Mouse (Mus musculus): ENCODE measurements around the gene F830045P16Rik.
"Not testable (repeated sequence)": the region's sequence is repeated elsewhere in the genome, so short reads cannot be mapped to it uniquely, and the experiment has no call there.

The F830045P16Rik gene

GRCm38 (mm10) chr2:129544919-129545318 is 8.5 kb upstream of the F830045P16Rik start:
- no peak for DNase-seq (ENCODE audit: low spot score)

DNA sequence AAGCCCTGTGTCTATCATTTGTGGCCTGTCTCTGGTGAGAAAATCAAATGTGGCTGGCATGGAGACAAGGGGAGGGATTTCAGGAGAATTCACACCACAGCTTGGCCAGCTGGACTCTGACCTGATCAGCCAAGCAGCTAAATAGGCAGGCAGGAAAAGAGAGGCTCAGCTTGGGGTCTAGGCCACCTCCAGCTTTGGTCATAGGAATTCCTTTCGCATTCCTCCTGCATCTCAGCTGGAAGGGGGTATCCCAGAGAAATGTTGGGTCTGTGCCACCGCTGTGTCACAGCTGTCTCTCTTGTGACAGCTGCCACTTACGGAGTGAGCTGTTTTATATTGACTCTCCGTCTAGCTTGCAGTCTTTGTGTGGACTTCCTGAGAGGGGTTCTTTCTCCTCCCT is 8.0 kb upstream of the F830045P16Rik start:
- no peak for DNase-seq (ENCODE audit: low spot score)

DNA sequence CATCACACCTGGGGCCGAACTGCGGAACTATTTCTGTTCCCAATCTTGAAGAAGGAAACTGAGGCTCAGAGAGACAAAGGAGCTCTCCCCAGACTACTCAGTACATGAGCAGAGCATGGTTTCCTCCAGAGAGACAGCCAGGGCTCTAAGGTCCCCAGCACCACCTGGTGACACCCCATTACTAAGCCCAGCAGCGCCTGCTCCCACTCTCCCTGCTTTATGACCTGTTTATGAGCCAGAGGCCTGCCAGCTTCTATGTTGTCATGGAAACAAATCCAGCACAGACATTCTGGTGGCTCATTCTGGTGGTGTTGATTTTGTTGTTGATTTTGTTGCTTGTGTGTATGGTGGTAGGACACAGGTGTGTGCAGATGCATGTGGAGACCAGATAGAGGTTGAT is 3.6 kb upstream of the F830045P16Rik start:
- no peak for DNase-seq (ENCODE audit: low spot score)

DNA sequence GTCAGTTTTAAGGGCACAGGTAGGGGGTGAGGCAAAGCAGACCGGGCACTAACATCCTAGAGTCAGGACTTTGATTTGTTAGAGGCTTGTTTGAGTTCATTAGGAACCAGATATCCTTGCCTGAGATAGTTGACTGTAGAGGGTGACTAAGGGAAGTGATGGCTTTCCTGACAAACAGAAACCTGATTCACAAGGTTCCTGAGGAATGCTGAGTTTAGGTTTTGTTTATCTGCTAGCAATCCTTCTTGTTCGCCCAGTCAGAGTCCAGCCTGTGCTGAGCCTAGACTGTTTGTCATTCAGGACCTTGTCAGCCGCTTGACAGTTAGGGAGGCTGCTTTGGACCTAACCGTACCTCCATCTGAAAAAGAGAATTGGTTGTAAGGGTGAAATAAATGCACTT is 2.8 kb upstream of the F830045P16Rik start:
- no peak for DNase-seq (ENCODE audit: low spot score)

DNA sequence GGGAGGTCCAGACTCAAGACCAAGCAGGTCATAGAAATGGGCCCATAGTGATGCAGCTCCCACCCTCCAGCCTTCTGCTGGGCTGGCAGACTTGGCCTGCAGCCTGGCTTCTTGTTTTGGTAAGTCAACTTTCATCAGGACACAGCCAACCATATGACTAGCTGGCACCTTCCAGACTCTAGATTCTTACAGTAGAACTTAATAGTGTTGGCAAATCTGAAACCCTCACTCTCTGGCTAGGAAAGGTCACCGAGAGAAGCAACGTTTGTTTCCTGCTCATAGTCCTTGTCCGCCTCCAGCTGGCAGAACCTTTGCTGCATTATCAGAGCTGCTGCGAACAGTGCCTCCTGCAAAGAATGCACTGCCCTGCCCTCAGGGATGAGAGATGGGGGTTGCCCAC is 1.5 kb upstream of the F830045P16Rik start:
- no peak for DNase-seq (ENCODE audit: low spot score)

GRCm38 (mm10) chr2:129537360-129537759 is 958 bp upstream of the F830045P16Rik start:
- DNase-seq (ENCODE audit: low spot score), result no peak

DNA sequence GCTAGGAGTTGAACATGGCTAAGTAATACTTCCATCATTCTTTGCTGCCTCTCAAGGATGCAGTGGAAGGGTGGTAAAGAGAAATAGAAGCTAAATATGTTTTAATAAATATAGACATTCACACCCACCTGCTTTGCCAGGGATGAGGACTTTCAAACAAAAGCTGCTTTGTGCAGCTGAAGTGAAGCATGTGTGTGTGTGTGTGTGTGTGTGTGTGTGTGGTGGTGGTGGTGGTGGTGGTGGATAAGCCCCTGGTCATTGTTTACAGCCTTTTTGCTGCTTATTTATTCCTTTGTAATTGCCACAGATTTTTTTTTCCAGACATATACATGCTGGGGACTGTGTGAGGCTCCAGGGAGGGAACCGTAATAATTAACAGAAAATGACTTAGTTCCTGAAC is 524 bp upstream of the F830045P16Rik start:
- no peak for DNase-seq (ENCODE audit: low spot score)

- DNase-seq (ENCODE audit: low spot score), result no peak
Measured at GRCm38 (mm10) chr2:129534886-129535591, 1.4 kb downstream of the F830045P16Rik start.

- no peak for DNase-seq (ENCODE audit: low spot score)
Measured at GRCm38 (mm10) chr2:129531890-129532289, 4.5 kb downstream of the F830045P16Rik start.

DNA sequence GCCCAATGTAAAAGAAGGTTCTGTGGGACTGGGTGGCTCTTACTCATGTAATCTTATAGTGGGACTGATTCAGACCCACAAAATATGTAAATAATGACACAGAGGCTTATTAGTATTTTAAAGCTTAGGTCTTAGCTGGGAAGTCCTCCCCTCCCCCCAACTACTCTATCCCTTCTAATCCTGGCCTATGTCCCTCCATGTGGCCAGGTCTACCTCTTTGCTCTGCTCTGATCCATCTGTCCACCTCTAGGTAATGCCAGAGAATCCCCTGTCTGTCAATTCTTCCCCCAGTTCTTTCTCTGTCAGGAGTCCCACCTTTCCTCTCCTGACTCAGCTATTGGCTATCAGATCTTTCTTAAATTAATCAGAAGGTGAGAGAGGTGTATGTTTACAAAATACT is 5.3 kb downstream of the F830045P16Rik start:
- DNase-seq (ENCODE audit: low spot score), result no peak

GRCm38 (mm10) chr2:129529297-129530209 is 6.8 kb downstream of the F830045P16Rik start:
- no peak for DNase-seq (ENCODE audit: low spot score)

DNA sequence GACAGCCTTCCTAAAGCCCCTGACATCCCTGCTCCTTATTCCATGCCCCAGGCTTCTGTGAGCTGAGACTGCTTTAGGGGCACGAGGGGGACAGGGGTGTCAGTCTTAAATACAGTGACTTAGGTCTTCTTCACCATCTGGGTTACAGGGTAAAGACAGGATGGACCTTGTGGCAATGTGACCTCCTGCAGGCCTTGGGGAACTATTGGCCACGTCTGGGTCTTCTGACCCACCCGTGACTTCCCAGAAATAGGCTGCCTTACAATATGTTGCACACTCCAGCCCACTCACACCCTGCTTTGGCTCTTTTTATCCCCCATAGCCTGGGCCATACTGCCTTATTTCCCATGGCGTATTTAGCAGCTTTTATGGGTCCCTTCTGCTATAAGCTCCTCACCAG is 8.5 kb downstream of the F830045P16Rik start:
- no peak for DNase-seq (ENCODE audit: low spot score)

DNA sequence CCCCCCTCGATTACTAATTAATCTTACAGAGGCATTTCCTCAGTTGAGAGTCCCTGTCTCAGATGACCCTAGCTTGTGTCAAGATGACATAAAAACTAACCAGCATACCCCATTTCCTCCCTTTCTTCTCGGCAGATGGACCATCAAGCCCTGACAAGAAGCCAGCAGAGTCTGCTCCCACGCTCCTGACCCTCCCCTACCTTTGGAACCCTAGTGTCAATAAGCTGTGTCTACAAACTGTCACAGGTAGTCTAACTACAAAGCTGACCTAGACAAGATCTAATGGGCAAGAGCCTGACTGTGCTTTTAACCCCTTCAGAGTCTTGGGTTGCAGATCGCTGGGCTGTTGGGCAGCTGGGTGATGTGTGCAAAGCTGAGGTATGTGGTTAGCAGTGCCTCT is 10.1 kb downstream of the F830045P16Rik start:
- no peak for DNase-seq (ENCODE audit: low spot score)

DNA sequence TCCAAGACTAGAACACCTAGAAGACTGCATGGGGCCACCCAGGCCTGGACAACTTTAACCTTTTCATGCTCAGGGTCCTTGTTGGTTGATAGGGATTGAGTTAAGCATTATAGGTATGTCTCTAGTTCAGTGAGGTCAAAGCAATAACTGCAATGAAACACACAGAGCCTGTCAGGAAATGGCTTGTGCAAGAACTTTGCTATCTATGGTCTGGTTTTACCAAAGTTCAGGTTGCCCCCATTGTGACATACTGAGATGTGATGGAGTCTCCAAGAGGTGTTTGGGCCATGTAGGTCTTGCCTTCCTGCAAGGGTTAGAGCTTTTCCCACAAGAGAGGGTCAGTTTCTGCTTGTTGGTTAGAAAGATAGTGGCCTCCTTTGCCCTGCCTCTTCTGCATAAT is 10.8 kb downstream of the F830045P16Rik start:
- DNase-seq (ENCODE audit: low spot score), result no peak

DNA sequence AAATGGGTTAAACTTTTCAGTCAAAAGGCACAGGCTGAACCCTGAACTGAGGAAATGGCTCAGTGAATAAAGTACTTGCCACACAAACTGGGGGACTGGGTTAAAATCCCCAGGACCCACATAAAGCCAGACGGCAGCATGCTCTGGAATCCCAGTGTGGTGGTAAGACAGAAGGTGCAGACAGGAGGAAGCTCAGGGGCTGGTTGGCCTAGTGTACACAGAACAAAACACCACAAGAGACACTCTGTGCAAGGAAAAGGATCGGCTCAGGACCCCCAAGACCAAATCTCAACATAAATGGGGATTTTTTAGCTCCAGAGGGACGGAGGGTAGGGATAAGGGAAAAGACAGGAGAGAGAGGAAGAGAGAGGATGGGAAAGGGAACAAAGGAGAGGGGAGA is 17.9 kb downstream of the F830045P16Rik start:
- no peak for DNase-seq (ENCODE audit: low spot score)

DNA sequence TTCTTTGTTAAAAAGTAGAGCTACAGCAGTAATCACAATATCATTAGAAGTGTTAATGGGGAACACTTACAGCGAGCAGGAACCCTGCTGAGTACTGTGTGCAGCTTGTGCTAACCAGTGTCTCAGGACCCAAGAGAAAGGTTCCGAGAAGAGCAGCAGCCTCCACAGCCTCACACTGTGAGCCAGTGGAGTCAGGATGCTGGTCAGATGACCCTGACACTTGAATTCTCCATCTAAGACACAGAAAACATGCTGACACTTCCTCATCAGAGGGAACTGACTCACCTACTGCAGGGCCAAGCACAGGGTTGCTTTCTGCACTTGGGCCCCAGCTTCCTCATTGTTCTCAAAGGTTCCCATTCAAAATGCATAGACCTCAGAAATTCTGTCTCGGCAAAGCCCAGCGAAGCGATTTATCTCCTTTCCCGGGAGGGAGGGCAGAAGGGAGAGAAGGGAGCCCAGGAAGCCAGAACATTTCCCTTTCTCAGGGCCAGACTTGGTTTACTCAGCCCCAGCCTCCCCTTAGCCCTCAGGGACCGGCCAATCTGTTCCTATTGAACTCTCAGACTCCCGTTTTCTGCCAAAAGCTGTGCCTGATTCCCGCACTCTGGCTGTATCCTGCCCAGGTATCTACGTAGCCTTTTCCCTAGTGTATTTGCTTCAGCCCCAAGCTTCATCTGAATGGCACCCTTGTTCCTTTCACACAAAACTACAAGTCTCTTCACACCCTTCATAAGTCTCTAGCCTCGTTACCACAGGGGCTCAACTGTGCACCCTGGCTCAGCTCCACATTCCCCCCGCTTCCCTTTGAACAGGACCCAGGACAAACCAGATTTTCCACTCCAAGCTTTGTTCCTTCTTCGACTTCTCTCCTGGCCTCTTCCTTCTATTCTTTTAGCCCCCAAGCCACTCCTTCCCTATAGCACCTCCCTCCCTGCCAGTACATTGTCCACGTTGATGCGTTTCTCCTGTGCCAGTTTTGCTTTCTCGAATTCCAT is 21.2 kb downstream of the F830045P16Rik start:
- DNase-seq (ENCODE audit: low spot score), result no peak

DNA sequence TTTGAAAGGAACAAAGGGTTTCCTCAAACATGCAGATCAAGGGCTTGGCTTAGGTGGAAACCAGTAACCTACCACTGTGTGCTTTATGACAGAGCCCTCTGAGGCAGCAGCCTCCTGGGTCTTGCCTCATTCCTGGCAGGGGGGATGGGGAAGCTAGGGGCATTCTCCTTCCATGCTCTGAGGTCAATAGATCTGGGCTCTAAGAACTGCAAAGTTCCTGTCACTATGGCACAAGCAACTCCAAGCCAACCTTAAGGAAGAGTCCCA is 22.1 kb downstream of the F830045P16Rik start:
- no peak for DNase-seq (ENCODE audit: low spot score)

DNA sequence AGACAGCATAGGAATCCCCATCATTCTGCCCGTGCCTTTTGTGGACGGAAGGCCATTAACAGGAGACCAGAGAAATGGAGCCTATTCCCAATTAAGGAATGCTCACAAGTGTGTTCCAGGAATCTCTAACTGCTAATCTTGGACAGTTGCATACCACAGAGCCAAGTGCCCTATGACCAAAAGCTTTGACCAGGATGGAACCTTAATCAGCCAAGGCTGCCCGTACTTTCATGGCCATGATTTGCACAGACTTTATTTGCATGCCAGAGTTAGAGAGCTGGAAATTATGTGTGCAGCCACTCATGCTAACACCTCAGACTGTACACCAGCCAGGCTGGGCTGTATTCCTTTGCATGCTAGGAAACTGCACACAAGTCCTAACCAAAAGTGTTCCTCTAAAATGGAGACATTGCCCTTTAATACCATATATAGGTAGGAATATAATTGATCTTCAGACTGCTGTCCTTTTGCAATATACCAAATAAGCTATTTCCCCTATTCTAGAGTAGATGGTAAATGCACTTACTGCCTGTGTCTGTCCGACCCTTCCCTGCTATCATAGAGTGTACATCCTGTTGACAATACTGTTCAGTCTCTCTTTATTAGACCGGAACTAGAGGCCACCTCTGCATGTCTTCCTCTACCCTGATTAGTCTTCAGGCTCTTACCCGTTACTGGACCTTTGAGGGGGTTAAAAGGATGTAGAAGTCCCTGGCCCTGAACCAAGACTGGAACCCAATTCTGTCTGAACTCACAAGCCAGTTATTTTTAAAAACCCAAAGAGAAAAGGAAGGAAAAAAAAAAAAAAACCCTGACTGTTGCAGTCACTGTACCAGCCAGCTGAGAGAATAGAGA is 22.6 kb downstream of the F830045P16Rik start:
- DNase-seq (ENCODE audit: low spot score), result no peak

- DNase-seq (ENCODE audit: low spot score), result not testable (repeated sequence)
Measured at GRCm38 (mm10) chr2:129512147-129512546, 24.3 kb downstream of the F830045P16Rik start.

DNA sequence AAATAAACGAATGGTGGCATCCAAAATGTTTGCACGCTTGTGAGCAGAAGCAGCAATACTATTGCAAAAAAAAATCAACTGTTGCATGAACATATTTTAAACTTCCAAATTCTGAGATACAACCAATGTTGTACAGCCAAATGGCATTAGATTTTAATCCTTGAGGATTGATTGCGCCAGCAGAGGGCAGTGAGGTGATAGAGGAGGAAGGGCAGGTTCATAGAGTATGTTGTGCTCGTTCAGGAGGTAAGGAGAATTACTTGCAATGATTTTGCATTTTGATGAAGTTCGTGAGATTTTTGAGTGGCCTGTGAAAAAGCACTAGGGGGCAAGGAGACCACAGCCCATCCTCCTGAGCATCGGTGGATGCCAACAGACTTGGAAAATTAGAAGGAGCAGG is 33.8 kb downstream of the F830045P16Rik start:
- DNase-seq (ENCODE audit: low spot score), result no peak

- no peak for DNase-seq (ENCODE audit: low spot score)
Measured at GRCm38 (mm10) chr2:129489496-129490285, 46.7 kb downstream of the F830045P16Rik start.

Measured in c-Kit-positive CD71-positive TER-119-positive erythroid progenitor cells, embryonic 14.5 days (primary cell).